Mouse (Mus musculus) thymus, adult 2 months (tissue): ENCODE measurements around the gene Gm16442.
"Not testable (repeated sequence)": the region's sequence is repeated elsewhere in the genome, so short reads cannot be mapped to it uniquely, and the experiment has no call there.

Experiments
- CTCF ChIP-seq: fragments of 200-500 bp; IDR thresholded peaks from 2 replicates; pipeline ENCODE4 v1.5.1; 2012; ENCODE audit warnings: mild to moderate bottlenecking, control low read depth, low read length, moderate library complexity, borderline replicate concordance; ENCODE audit not compliant: control insufficient read depth, poor library complexity, insufficient read depth; ENCODE audit errors: extremely low read depth
- POLR2A ChIP-seq: fragments of 200-500 bp; IDR thresholded peaks from 2 replicates; pipeline ENCODE4 v1.6.1; 2012; ENCODE audit warnings: mild to moderate bottlenecking, low read length, control low read depth, moderate library complexity; ENCODE audit not compliant: control insufficient read depth, poor library complexity, insufficient read depth; ENCODE audit errors: extremely low read depth

GRCm38 (mm10) chr7:20099380-20099779, 23.0 kb downstream of the Gm16442 start, which contains the start of gene Vmn1r91:
- not testable (repeated sequence) for TF ChIP-seq CTCF, POLR2A
